7 mouse cellular contexts compared by ENCODE assay signal in the genomic region with DNA sequence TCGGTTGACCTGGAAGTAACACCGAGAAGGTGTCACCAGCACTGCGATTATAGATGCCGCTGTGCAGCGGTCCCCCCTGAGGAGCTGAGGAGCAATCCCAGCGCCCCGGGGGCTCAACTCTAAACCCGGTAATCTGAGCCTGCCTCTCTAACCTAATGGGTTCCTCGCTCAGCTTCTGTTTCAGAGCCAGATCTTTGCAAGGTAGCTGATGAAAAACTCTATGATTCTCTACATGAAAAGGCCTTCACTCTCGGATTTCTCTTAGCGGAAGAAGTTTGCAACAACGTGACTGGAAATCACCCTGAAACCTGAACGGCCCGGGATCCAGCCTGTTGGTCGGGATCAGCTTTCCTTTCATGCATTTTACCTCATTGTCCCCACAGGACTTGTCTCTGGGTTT. TPM values are rescaled to one million over a fixed set of nuclear protein-coding genes. Genes with fewer than 3 reads are reported as not detected.
DNase-seq lines count a peak whose midpoint lies in the region; ATAC-seq lines count a peak whose summit lies in the region.

No protein-coding gene starts in this region.

- H3K9ac ChIP-seq in embryonic facial prominence, embryonic 15.5 days: no peak overlapping the region
- 0 out of 2 replicates have a peak overlapping the region, but pooled peaks have one; percentile 20 for H3K9ac ChIP-seq in limb, embryonic 13.5 days
- H3K9ac ChIP-seq in stomach, embryonic 15.5 days: no peak overlapping the region

- H3K27me3 ChIP-seq in megakaryocyte, embryonic 14.5 days (replicated peaks): peaks cover 81% of the 10 kb centered on the region
- H3K27me3 ChIP-seq in embryonic facial prominence, embryonic 15.5 days: peaks cover 7% of the 10 kb centered on the region; the same call in 1 of the 2 replicates
- peaks cover 12% of the 10 kb centered on the region; the same call in 1 of the 2 replicates for H3K27me3 ChIP-seq in limb, embryonic 13.5 days
- peaks cover 10% of the 10 kb centered on the region for H3K27me3 ChIP-seq in stomach, embryonic 15.5 days (replicated peaks)

- peak overlapping the region; percentile 84 for H3K27ac ChIP-seq in embryonic facial prominence, embryonic 15.5 days (replicated peaks)
- H3K27ac ChIP-seq in limb, embryonic 13.5 days: peak overlapping the region; percentile 81
- H3K27ac ChIP-seq in stomach, embryonic 15.5 days: no peak overlapping the region

- no peak for DNase-seq in urinary bladder, postnatal 14 days (ENCODE audit: low spot score)
- no peak for DNase-seq in gastrocnemius, postnatal 36 days

- no peak for ATAC-seq in megakaryocyte, adult 5-6 weeks (ENCODE audit: poor library complexity, severe bottlenecking)
- ATAC-seq in embryonic facial prominence, embryonic 15.5 days (ENCODE audit: insufficient number of reproducible peaks, low FRiP score, low TSS enrichment, low read depth): no peak
- no peak for ATAC-seq in limb, embryonic 13.5 days (ENCODE audit: low FRiP score, low read depth)
- no peak for ATAC-seq in stomach, embryonic 15.5 days (ENCODE audit: insufficient read depth, low FRiP score, low read depth)

- H3K36me3 ChIP-seq in megakaryocyte, embryonic 14.5 days (replicated peaks; ENCODE audit: low read length): no peaks in the 10 kb centered on the region
- no peaks in the 10 kb centered on the region for H3K36me3 ChIP-seq in embryonic facial prominence, embryonic 15.5 days
- H3K36me3 ChIP-seq in limb, embryonic 13.5 days: no peaks in the 10 kb centered on the region
- H3K36me3 ChIP-seq in stomach, embryonic 15.5 days: no peaks in the 10 kb centered on the region

- peak overlapping the region; percentile 94 for H3K4me3 ChIP-seq in megakaryocyte, embryonic 14.5 days (replicated peaks)
- H3K4me3 ChIP-seq in embryonic facial prominence, embryonic 15.5 days (replicated peaks): peak overlapping the region; percentile 67
- peak overlapping the region; percentile 69 for H3K4me3 ChIP-seq in limb, embryonic 13.5 days
- 0 out of 2 replicates have a peak overlapping the region, but pooled peaks have one; percentile 2 for H3K4me3 ChIP-seq in stomach, embryonic 15.5 days (replicated peaks)

- H3K4me1 ChIP-seq in megakaryocyte, embryonic 14.5 days: peaks cover 44% of the 10 kb centered on the region
- peaks cover 54% of the 10 kb centered on the region for H3K4me1 ChIP-seq in embryonic facial prominence, embryonic 15.5 days
- peaks cover 50% of the 10 kb centered on the region for H3K4me1 ChIP-seq in limb, embryonic 13.5 days
- peaks cover 25% of the 10 kb centered on the region for H3K4me1 ChIP-seq in stomach, embryonic 15.5 days

- 5% methylated on average over 15 of the region's 15 CpGs for WGBS in embryonic facial prominence, embryonic 15.5 days
- under 1% methylated on average over 15 of the region's 15 CpGs for WGBS in limb, embryonic 13.5 days
- 14% methylated on average over 15 of the region's 15 CpGs for WGBS in stomach, embryonic 15.5 days

- intact Hi-C loops in gastrocnemius, postnatal 36 days (cut with DNase I): no loop called here

- peak overlapping the region; percentile 87 for H3K4me2 ChIP-seq in embryonic facial prominence, embryonic 15.5 days (replicated peaks)
- H3K4me2 ChIP-seq in limb, embryonic 13.5 days (replicated peaks): peak overlapping the region; percentile 80
- peak overlapping the region; percentile 86 for H3K4me2 ChIP-seq in stomach, embryonic 15.5 days

- no peaks in the 10 kb centered on the region for H3K9me3 ChIP-seq in megakaryocyte, embryonic 14.5 days
- no peaks in the 10 kb centered on the region for H3K9me3 ChIP-seq in embryonic facial prominence, embryonic 15.5 days (replicated peaks)
- H3K9me3 ChIP-seq in limb, embryonic 13.5 days: no peaks in the 10 kb centered on the region
- H3K9me3 ChIP-seq in stomach, embryonic 15.5 days: no peaks in the 10 kb centered on the region

RNA-seq across cellular contexts. Expression of gene Tubb2b, which starts 2.0 kb away (rescaled TPM):
- 11.0 and 15.6 TPM in 2 replicates for polyA plus RNA-seq in megakaryocyte, embryonic 14.5 days (2012; ENCODE audit: insufficient read depth, low replicate concordance)
- not detected in 2 replicates for total RNA-seq in megakaryocyte, adult 5-6 weeks (2015)
- total RNA-seq in megakaryocyte, adult 5-6 weeks (2017): 0.15 and 0.53 TPM in 2 replicates
- 55.4 and 56.9 TPM in 2 replicates for polyA plus RNA-seq in embryonic facial prominence, embryonic 15.5 days (2015; fragmentation: Nextera tagmentation; extraction: Ambion mirVana)
- 40.1 and 42.0 TPM in 2 replicates for polyA plus RNA-seq in limb, embryonic 13.5 days (2015; fragmentation: Nextera tagmentation; extraction: Ambion mirVana)
- 30.4 and 31.3 TPM in 2 replicates for polyA plus RNA-seq in stomach, embryonic 15.5 days (2015; fragmentation: Nextera tagmentation; extraction: Ambion mirVana)
- 1 to 10 TPM; 1.6 to 2.1 TPM for total RNA-seq in gastrocnemius, postnatal 36 days (2021)

RNA-seq across cellular contexts. Expression of gene Psmg4, which starts 30.5 kb away (rescaled TPM):
- 32.8 and 36.0 TPM in 2 replicates for polyA plus RNA-seq in megakaryocyte, embryonic 14.5 days (2012; ENCODE audit: insufficient read depth, low replicate concordance)
- total RNA-seq in megakaryocyte, adult 5-6 weeks (2015): 54.0 and 59.5 TPM in 2 replicates
- total RNA-seq in megakaryocyte, adult 5-6 weeks (2017): 182 TPM in 2 replicates
- polyA plus RNA-seq in embryonic facial prominence, embryonic 15.5 days (2015; fragmentation: Nextera tagmentation; extraction: Ambion mirVana): 72.6 and 76.4 TPM in 2 replicates
- 95.7 and 97.2 TPM in 2 replicates for polyA plus RNA-seq in limb, embryonic 13.5 days (2015; fragmentation: Nextera tagmentation; extraction: Ambion mirVana)
- polyA plus RNA-seq in stomach, embryonic 15.5 days (2015; fragmentation: Nextera tagmentation; extraction: Ambion mirVana): 72.6 and 82.4 TPM in 2 replicates
- total RNA-seq in gastrocnemius, postnatal 36 days (2021): 10 to 100 TPM; 13.5 to 14.3 TPM

RNA-seq across cellular contexts. Expression of gene Tubb2a, which starts 54.5 kb away (rescaled TPM):
- 95.9 and 122 TPM in 2 replicates for polyA plus RNA-seq in megakaryocyte, embryonic 14.5 days (2012; ENCODE audit: insufficient read depth, low replicate concordance)
- total RNA-seq in megakaryocyte, adult 5-6 weeks (2015): 11.6 and 12.8 TPM in 2 replicates
- total RNA-seq in megakaryocyte, adult 5-6 weeks (2017): 21.4 and 34.0 TPM in 2 replicates
- polyA plus RNA-seq in embryonic facial prominence, embryonic 15.5 days (2015; fragmentation: Nextera tagmentation; extraction: Ambion mirVana): 208 and 211 TPM in 2 replicates
- 150 and 152 TPM in 2 replicates for polyA plus RNA-seq in limb, embryonic 13.5 days (2015; fragmentation: Nextera tagmentation; extraction: Ambion mirVana)
- 182 and 192 TPM in 2 replicates for polyA plus RNA-seq in stomach, embryonic 15.5 days (2015; fragmentation: Nextera tagmentation; extraction: Ambion mirVana)
- 10 to 100 TPM; 11.4 to 11.5 TPM for total RNA-seq in gastrocnemius, postnatal 36 days (2021)

Comparison
In these comparisons a context has a peak if more than half of its experiments do, and no peak if none do; other contexts are left out.
1. H3K4me3 ChIP-seq: peak in every context shown above with its lines; median percentile 94 in megakaryocyte, embryonic 14.5 days; 69 in limb, embryonic 13.5 days; 67 in embryonic facial prominence, embryonic 15.5 days; 2 in stomach, embryonic 15.5 days.